Mouse (Mus musculus) neural tube, embryonic 14.5 days (tissue): ENCODE measurements around the gene Oas2. TPM values are rescaled to one million over a fixed set of nuclear protein-coding genes. Genes with fewer than 3 reads are reported as not detected.

Experiments
- ATAC-seq: fragments of 200-750 bp; cut with Nextera tagmentation; 2 replicates; pipeline ENCODE4 v1.8.0; 2017; ENCODE audit warnings: low read depth, mild to moderate bottlenecking, moderate TSS enrichment, moderate library complexity
- H3K27ac ChIP-seq: fragments of 300-500 bp; sonication (generic); 2 replicates; pipeline ENCODE4 v1.5.1; 2014; ENCODE audit warnings: low read depth, mild to moderate bottlenecking, control low read depth, low read length, moderate library complexity, mixed read lengths
- H3K27me3 ChIP-seq: fragments of 300-500 bp; sonication (generic); 2 replicates; pipeline ENCODE4 v1.6.1; 2014; ENCODE audit warnings: low read length; ENCODE audit not compliant: control insufficient read depth, insufficient read depth
- H3K36me3 ChIP-seq: fragments of 300-500 bp; sonication (generic); 2 replicates; pipeline ENCODE4 v1.6.1; 2014; ENCODE audit warnings: low read length, mixed read lengths; ENCODE audit not compliant: control insufficient read depth, insufficient read depth
- H3K4me1 ChIP-seq: fragments of 300-500 bp; sonication (generic); 2 replicates; pipeline ENCODE4 v1.6.1; 2014; ENCODE audit warnings: low read length; ENCODE audit not compliant: control insufficient read depth, insufficient read depth
- H3K4me2 ChIP-seq: fragments of 300-500 bp; sonication (generic); 2 replicates; pipeline ENCODE4 v1.6.1; 2014; ENCODE audit warnings: mild to moderate bottlenecking, low read depth, low read length, control low read depth
- H3K4me3 ChIP-seq: fragments of 300-500 bp; sonication (generic); 2 replicates; pipeline ENCODE4 v1.5.1; 2014; ENCODE audit warnings: low read depth, low read length, control low read depth, mixed read lengths
- H3K9ac ChIP-seq: fragments of 300-500 bp; sonication (generic); replicated peaks from 2 replicates; pipeline ENCODE4 v1.6.1; 2014; ENCODE audit warnings: low read depth, mild to moderate bottlenecking, control low read depth, low read length, mixed read lengths
- H3K9me3 ChIP-seq: fragments of 300-500 bp; sonication (generic); 2 replicates; pipeline ENCODE4 v1.6.1; 2016; ENCODE audit warnings: low read length; ENCODE audit not compliant: control insufficient read depth
- WGBS: fragments of 180-500 bp; shearing (Covaris S2); extraction: QIAGEN DNeasy Blood & Tissue Kit; methylation state at CpG from one replicate; pipeline ENCODE4 v1.1.7; 2014; 5-methylcytosine and 5-hydroxymethylcytosine counted together
- polyA plus RNA-seq: library from polyadenylated mRNA; unstranded; fragments of >200 nt; fragmentation: Nextera tagmentation; extraction: Ambion mirVana; gene quantifications from 2 replicates; pipeline ENCODE4 v1.2.1, GENCODE M21; 2014

Gene Oas2
- polyA plus RNA-seq, 1 experiment from 2014 or later, result not detected

DNA sequence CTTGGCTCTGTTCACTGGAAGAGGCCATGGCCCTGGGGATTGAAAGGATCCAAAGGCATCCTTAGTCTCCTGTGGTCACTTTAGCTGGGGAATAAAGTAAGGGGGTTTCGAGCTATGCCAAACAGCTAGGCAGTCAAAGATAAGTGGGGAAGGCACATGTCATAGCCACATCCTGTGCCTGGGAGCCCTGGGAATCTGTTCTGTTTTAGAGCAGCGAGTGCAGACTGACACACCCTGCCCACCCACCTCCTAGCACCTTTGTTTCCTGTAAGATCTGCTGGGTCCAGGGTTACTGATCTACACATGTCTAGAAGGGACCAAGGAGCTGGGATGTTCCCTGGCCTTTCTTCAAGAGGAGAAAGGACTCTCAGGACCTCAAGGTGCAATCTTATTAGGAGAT is 29.3 kb upstream of the Oas2 start:
- Histone ChIP-seq H3K4me3 (no peak overlapping the region), H3K27ac (no peak overlapping the region), H3K9ac (no peak overlapping the region), H3K4me1 (no peaks in the 10 kb centered on the region), H3K9me3 (no peaks in the 10 kb centered on the region), H3K27me3 (no peaks in the 10 kb centered on the region), H3K4me2 (no peak overlapping the region), H3K36me3 (no peaks in the 10 kb centered on the region)
- ATAC-seq, result no peak
- WGBS, result 77% methylated on average over 2 of the region's 2 CpGs

DNA sequence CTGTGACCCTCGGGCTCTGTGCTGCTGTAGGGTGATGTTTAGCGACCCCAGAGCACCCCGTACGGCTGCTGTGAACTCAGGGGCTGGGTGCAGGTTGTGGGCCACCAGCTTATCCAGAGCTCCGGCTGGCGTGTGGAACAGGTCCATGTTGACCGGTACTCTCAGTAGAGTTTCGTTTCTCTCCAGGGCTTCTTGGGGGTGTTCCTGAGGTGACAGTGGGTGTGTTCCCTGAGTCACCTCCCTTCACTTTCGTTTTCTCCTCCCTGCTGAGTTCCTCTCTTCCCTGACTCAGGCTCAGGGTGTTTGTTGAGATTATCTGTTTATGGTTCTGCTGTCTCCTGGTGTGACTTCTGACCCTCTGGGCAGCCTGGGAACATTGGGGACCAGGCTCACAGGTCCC is 27.8 kb upstream of the Oas2 start, which contains the start of gene Oas3:
Oas3 (minus strand) TSS at position 184 of the 400 bp plus-strand sequence.
- no peak within 1 kb of the TSS for H3K27ac ChIP-seq
- 83% methylated on average over 9 of the region's 9 CpGs for WGBS
- H3K4me1 ChIP-seq, result no peaks in the 10 kb centered on the region
- no peaks in the 10 kb centered on the region for H3K27me3 ChIP-seq
- no peaks in the 10 kb centered on the region for H3K36me3 ChIP-seq
- ATAC-seq, result no peak
- H3K9ac ChIP-seq, result no peak within 1 kb of the TSS
- H3K4me2 ChIP-seq, result no peak within 1 kb of the TSS
- H3K4me3 ChIP-seq, result no peak within 1 kb of the TSS
- no peaks in the 10 kb centered on the region for H3K9me3 ChIP-seq

DNA sequence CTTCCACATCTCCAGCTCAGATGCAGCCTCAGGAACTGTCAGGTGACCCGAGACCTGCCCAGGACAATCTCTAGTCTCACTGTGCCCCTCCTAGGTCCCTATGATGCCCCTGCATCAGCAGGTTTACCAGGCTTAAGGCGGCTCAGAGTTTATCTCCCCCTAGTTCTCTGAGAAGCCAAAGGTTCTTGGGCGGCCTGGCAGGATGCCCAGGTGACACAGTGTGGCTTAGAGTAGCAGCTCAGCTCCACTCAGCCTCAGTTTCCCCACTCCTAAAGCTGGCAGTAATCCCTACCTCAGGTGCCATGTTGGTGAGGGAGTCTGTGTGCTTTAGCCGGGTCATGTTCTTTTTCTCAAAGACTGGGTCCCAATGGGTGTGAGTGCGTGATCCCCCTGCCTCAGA is 27.1 kb upstream of the Oas2 start:
- Histone ChIP-seq H3K4me1 (no peaks in the 10 kb centered on the region), H3K4me2 (no peak overlapping the region), H3K9me3 (no peaks in the 10 kb centered on the region), H3K9ac (no peak overlapping the region), H3K27me3 (no peaks in the 10 kb centered on the region), H3K27ac (no peak overlapping the region), H3K4me3 (no peak overlapping the region), H3K36me3 (no peaks in the 10 kb centered on the region)
- ATAC-seq, result no peak
- WGBS, result 84% methylated on average over 5 of the region's 5 CpGs

DNA sequence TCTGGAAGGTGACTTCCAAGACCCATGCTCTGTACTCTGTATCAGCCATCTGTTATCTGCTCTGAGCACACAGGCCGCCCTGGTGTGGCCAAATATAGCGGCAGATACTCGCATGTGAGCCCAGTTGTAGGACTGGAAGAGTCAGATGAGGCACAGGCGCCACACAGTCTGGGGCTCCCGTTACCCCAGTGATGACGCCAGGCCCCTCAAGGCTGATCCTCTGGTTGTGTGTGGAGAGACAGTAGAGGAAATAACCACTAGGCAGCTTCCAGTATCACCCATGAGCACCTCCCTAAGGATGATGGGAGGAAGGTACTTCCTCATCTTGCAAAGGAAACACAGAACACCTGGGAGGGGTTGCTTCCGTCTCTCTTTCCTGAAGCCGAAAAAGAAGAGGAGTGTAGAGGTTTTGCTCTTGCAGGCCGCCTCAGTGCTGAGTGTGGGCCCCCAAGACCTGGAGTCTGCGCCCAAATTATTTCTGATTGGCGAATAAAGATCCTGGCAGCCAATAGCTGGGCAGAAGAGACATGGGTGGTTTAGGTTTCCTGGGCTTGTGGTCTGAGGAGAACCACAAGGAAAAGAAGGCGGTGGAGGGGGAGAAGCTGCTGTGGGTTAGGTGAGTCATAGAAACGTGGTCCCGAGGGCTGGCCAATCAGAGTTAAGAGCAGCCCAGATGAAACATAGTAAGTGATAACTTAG is 25.8 kb upstream of the Oas2 start:
- Histone ChIP-seq H3K9me3 (no peaks in the 10 kb centered on the region), H3K4me3 (no peak overlapping the region), H3K27ac (no peak overlapping the region), H3K4me1 (no peaks in the 10 kb centered on the region), H3K27me3 (no peaks in the 10 kb centered on the region), H3K4me2 (no peak overlapping the region), H3K36me3 (no peaks in the 10 kb centered on the region), H3K9ac (no peak overlapping the region)
- no peak for ATAC-seq
- 88% methylated on average over 14 of the region's 14 CpGs for WGBS

DNA sequence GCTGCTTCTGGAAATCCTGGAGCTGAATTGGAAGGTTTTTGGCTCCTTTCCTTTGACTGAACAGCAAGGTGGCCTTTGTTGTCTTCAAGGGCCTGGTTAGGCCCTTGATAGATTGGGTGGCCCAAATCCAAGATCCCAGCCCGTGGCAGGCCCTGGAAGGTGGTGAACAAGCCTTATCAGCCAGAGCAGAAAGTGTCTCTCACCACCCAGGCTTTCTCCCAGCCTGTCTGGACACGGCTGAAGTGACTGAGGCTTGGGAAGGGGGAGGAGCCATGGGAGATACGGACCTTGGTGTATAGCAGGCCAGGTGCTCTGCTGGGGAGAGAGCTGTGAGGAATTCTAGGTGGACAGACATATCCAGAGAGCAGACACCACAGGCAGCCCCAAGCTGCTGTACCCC is 19.7 kb upstream of the Oas2 start:
- no peaks in the 10 kb centered on the region for H3K27me3 ChIP-seq
- ATAC-seq, result no peak
- no peaks in the 10 kb centered on the region for H3K36me3 ChIP-seq
- H3K9me3 ChIP-seq, result no peaks in the 10 kb centered on the region
- no peak overlapping the region for H3K4me3 ChIP-seq
- H3K4me1 ChIP-seq, result no peaks in the 10 kb centered on the region
- WGBS, result 70% methylated on average over 3 of the region's 3 CpGs
- H3K4me2 ChIP-seq, result no peak overlapping the region
- no peak overlapping the region for H3K27ac ChIP-seq
- no peak overlapping the region for H3K9ac ChIP-seq

DNA sequence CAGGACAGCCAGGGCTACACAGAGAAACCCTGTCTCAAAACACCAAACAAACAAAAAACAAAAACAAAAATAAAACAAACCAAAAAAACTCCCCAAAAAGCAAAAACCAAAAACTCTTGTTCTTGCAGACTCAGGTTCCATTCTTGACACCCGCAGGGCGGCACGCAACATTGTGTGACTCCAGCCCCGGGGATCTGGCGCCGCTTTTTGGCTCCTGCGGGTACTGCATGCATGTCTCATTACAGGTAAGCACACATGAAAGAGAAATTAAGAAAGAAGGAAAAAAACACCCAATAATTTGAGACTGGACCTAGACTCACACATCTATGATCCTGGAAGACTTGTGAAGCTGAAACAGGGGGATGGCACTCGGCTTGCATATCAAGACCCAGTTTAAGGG is 15.4 kb upstream of the Oas2 start:
- Histone ChIP-seq H3K27me3 (no peaks in the 10 kb centered on the region), H3K9ac (no peak overlapping the region), H3K9me3 (no peaks in the 10 kb centered on the region), H3K4me1 (no peaks in the 10 kb centered on the region), H3K36me3 (no peaks in the 10 kb centered on the region), H3K4me2 (no peak overlapping the region), H3K4me3 (no peak overlapping the region), H3K27ac (no peak overlapping the region)
- WGBS, result 79% methylated on average over 8 of the region's 8 CpGs
- no peak for ATAC-seq

DNA sequence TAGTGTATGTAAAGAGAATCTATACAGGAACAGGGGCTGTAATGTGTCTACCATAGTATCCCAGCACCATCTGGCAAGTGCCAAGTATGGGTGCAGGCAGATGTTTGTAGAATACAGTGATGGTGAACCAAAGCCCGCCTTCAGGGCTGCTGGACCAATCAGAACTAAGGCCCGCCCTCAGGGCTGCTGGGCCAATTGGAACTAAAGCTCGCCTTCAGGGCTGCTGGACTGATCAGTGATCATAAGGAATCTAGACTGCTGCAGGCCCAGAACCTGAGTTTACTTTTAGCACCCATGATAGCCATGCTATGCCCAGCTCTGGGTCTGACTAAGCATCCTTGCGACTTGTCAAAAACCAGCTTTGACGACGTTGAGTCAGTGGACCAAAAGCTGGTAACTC is 12.2 kb upstream of the Oas2 start:
- H3K27me3 ChIP-seq, result no peaks in the 10 kb centered on the region
- no peak overlapping the region for H3K27ac ChIP-seq
- H3K36me3 ChIP-seq, result no peaks in the 10 kb centered on the region
- no peaks in the 10 kb centered on the region for H3K4me1 ChIP-seq
- H3K4me3 ChIP-seq, result no peak overlapping the region
- no peak for ATAC-seq
- WGBS, result 25% methylated on average over 6 of the region's 6 CpGs
- no peak overlapping the region for H3K9ac ChIP-seq
- no peak overlapping the region for H3K4me2 ChIP-seq
- no peaks in the 10 kb centered on the region for H3K9me3 ChIP-seq

DNA sequence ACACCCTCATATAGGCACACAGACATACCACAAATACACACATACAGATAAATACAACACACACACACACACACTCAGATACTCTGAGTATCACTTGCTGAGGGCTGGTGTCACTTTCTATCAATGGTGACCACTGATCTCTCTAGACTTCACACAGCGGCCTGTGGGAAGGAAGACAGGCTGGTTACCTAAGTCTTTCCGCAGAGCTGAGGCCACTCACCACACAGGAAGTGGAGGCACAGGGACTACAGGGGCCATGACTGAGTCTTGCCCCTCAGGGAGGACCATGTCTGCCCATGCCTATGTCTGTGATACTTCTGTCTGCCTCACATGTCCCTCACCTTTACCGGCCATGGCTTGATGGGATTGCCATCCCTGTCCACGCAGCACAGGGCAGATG is 4.6 kb upstream of the Oas2 start:
- ATAC-seq, result no peak
- Histone ChIP-seq H3K4me2 (no peak overlapping the region), H3K36me3 (no peaks in the 10 kb centered on the region), H3K27me3 (no peaks in the 10 kb centered on the region), H3K9ac (no peak overlapping the region), H3K4me1 (no peaks in the 10 kb centered on the region), H3K27ac (no peak overlapping the region), H3K4me3 (no peak overlapping the region), H3K9me3 (no peaks in the 10 kb centered on the region)
- WGBS, result 91% methylated on average over 4 of the region's 4 CpGs

DNA sequence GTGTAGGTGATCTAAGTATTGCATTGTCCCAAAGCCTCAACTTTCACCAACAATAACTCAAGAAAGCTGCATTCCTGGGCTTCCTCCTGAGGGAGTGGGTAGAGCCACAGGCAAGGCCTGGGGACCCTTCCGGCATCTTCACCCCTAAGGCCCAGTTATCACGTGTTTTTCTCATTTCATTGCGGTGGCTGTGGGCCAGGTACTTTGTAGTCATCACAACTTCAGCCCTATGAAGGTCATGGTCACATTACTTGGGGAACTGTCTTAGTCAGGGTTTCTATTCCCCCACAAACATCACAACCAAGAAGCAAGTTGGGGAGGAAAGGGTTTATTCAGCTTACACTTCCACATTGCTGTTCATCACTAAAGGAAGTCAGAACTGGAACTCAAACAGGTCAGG is 3.1 kb upstream of the Oas2 start:
- Histone ChIP-seq H3K27ac (no peak overlapping the region), H3K9ac (no peak overlapping the region), H3K27me3 (no peaks in the 10 kb centered on the region), H3K4me2 (no peak overlapping the region), H3K4me1 (no peaks in the 10 kb centered on the region), H3K4me3 (no peak overlapping the region), H3K36me3 (no peaks in the 10 kb centered on the region), H3K9me3 (no peaks in the 10 kb centered on the region)
- WGBS, result 77% methylated on average over 3 of the region's 3 CpGs
- no peak for ATAC-seq
